Mouse (Mus musculus) liver, adult 10 weeks (tissue): ENCODE data around the gene Ogfod3. TPM values are rescaled to one million over a fixed set of nuclear protein-coding genes. Genes with fewer than 3 reads are reported as not detected.

Experiments used
- polyA plus RNA-seq: library from polyadenylated mRNA; stranded (reverse); fragments of 350-450 nt; fragmentation: Illumina TruSeq; extraction: RNeasy Lipid Tissue Mini Kit (QIAGEN cat#74804); gene quantifications from one replicate; pipeline ENCODE4 v1.2.3, GENCODE M21; 2014; ENCODE audit warnings: low read depth, low replicate concordance

The Ogfod3 gene
- polyA plus RNA-seq, result 1.5 TPM

DNA sequence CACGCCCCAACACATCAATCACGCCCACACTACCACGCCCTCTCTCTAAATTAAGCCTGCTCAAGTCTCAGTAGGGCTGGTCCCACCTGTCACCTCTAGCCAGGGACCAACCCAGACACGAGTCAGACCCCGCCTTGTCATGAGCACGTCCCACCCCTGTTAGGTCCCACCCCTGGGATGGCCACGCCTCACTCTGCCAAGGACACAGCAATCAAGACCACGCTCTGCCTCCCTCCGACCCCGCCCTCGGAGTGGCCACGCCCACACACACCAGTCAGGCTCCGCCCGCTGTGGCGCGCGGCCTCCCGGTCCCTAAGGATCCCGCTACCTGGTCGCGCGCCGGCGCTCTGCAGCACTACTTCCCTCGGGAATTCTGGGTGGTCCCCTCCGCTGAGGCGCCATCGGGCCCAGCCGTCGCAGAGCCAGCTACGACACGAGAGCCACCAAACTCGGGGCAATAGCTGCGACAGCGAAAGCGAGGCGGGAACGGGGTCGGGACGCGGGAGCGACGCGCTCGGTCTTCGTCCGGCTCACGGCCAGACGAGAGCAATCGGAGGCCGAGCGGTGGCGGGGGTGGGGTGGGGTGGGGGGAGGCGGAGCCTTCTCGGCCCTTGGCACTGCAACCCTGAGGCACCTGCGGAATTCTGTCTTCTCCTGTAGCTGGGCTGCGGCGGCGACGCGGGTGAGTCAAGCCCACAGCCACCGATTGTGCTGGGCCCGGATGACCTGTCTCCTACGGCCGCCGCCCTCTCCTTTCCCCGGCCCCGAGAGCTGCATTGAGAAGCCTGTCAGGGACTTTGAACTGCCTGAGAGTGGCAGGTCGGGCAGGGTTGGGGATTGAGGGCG lies at the start of gene Ogfod3, which contains the start of gene Hexdc:
Ogfod3 (minus strand) TSS at position 551 of the 846 bp plus-strand sequence.
Hexdc (plus strand) TSS at position 273 of the 846 bp plus-strand sequence.

DNA sequence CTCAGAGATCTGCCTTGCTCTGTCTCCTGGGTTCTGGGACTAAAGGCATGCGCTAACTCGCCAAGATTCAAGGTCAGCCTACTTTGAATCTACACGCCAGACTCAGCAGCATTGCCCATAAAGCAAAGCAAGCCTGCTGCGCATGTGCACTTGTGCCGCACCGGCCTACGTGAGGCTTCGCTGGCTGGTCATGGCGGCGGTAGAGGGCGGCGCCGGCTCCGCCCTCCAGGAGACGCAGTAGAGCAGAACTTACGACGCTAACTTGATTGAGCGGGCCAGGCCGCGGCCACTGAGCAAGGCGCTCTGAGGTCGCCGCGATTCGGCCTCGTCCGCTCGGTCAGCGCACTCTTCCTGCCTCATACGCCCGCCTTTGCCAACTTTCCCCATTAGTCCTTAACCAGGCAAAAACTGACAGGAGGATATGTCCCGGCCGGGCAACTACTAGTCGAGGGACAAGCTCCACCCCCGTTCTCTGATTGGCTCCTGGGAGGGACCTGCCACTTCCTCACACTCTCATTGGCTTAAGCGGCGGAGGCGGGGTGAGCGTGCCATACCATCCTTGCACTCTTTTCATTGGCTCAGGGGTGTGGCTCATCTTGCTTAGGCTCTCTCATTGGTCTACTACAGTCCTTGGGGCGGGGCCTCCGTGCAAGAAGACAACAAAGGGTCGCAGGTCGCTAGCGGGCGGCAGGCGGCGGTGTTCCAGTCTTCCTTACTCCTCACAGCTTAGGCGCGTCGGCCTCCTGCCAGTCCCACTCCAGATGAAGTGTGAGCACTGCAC lies 32.2 kb upstream of the Ogfod3 start, which contains the start of gene Narf:
Narf (plus strand) TSS at position 690 of the 781 bp plus-strand sequence.

DNA sequence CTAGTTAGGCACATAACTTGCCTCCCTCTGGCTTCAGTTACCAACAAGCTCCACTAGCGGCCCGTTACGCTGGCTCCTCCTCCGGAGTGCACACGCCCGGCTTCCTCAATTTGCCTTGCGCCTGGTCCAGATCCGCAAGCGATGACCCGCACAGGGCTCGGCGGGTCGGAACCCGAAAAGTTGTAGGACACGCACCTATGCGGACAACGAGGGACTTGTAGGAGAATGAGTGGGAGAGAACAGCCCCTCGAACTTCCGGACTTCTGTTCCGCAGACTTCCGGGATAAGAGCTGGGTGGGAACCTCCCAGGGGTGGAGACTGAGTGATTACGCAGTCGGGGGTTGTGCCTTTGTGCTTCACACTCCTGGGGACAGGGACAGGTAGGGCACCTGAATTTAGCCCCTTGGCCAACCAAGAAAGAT lies 24.5 kb upstream of the Ogfod3 start, which contains the start of gene Cybc1:
Cybc1 (minus strand) TSS at position 305 of the 422 bp plus-strand sequence.

DNA sequence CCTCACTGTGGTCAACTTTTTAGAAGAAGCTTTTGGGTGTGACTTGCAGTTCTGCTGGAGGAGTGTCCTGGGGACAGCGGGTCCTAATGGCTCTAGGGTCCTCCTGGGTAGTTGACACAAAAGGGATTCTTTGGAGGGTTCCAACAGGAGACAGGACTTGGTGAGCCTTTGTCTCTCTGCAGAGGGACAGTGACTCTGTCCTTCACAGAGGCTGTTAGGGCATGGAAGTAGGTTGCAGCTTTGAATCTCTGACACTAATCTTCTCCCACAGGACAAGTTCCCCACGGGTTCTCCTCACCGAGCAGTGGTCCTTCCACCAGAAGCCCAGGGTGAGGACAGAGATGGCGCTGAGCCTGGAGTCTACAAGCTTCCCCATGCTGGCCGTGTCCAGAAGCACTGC lies 44.5 kb downstream of the Ogfod3 start, which contains the start of gene Uts2r:
Uts2r (plus strand) TSS at position 301 of the 400 bp plus-strand sequence.

DNA sequence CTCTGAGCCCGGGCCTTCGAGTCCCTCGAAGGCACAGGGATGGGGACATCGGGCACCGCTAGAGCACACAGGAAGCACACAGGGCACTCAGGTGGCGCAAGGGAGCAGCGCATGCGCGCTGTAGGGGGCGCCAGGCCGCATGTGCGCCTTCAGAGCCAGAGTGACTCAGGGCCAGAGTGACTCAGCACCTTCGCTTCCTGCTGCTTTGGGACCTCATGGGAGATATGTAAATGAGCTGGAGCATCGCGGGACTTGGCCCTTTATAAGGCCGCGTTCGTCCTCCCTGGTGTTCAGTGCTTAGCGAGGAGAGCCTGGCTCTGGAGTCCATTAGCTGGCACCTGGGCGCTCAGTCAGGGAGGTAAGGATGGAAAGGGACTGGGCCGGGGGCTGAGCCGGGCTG lies 58.6 kb downstream of the Ogfod3 start, which contains the start of gene Tex19.1:
Tex19.1 (plus strand) TSS at position 279 of the 400 bp plus-strand sequence.

Other genes with a start within 250 kb of the Ogfod3 start
- 20.9 TPM for gene Csnk1d, start 213.4 kb downstream of the Ogfod3 start, polyA plus RNA-seq
- gene Cd7, start 165.3 kb downstream of the Ogfod3 start, polyA plus RNA-seq, result 0.42 TPM
- gene Sectm1b, start 141.1 kb downstream of the Ogfod3 start, polyA plus RNA-seq, result not detected
- gene Sectm1a, start 123.5 kb downstream of the Ogfod3 start, polyA plus RNA-seq, result 1.0 TPM
- gene Tex19.2, start 86.0 kb downstream of the Ogfod3 start, polyA plus RNA-seq, result not detected
- not detected for gene Tex19.1, start 58.6 kb downstream of the Ogfod3 start, polyA plus RNA-seq
- not detected for gene Uts2r, start 44.4 kb downstream of the Ogfod3 start, polyA plus RNA-seq
- gene Hexdc, start 278 bp downstream of the Ogfod3 start, polyA plus RNA-seq, result 1.9 TPM
- 5.5 TPM for gene Cybc1, start 24.6 kb upstream of the Ogfod3 start, polyA plus RNA-seq
- gene Narf, start 32.5 kb upstream of the Ogfod3 start, polyA plus RNA-seq, result 14.6 TPM
- gene Foxk2, start 55.3 kb upstream of the Ogfod3 start, polyA plus RNA-seq, result 5.3 TPM
- gene Wdr45b, start 149.7 kb upstream of the Ogfod3 start, polyA plus RNA-seq, result 35.5 TPM
- 0.95 TPM for gene Rab40b, start 183.5 kb upstream of the Ogfod3 start, polyA plus RNA-seq
- gene Fn3krp, start 216.7 kb upstream of the Ogfod3 start, polyA plus RNA-seq, result 7.2 TPM
- gene Fn3k, start 230.2 kb upstream of the Ogfod3 start, polyA plus RNA-seq, result 3.8 TPM
- gene Tbcd, start 247.2 kb upstream of the Ogfod3 start, polyA plus RNA-seq, result 13.7 TPM